Mouse (Mus musculus) kidney, postnatal 0 days (tissue): Measurements from ENCODE around the gene Wnt9a. TPM values are rescaled to one million over a fixed set of nuclear protein-coding genes. Genes with fewer than 3 reads are reported as not detected.

ENCODE experiments used
- ATAC-seq: fragments of 200-750 bp; cut with Nextera tagmentation; replicated peaks from 2 replicates; pipeline ENCODE4 v1.8.0; 2017; ENCODE audit warnings: low read depth, moderate number of reproducible peaks, moderate TSS enrichment, moderate library complexity; ENCODE audit not compliant: low FRiP score
- DNase-seq: peaks from one replicate; pipeline ENCODE4 v3.0.0-alpha.2; 2016; ENCODE audit warnings: low spot score
- H3K27ac ChIP-seq: fragments of 300-500 bp; sonication (generic); 2 replicates; pipeline ENCODE4 v1.5.1; 2014; ENCODE audit warnings: mild to moderate bottlenecking
- H3K27me3 ChIP-seq: fragments of 300-500 bp; sonication (generic); 2 replicates; pipeline ENCODE4 v1.6.1; 2014; ENCODE audit warnings: low read length, mixed read lengths; ENCODE audit not compliant: insufficient read depth
- H3K36me3 ChIP-seq: fragments of 300-500 bp; sonication (generic); 2 replicates; pipeline ENCODE4 v1.6.1; 2014; ENCODE audit warnings: low read length, mixed read lengths; ENCODE audit not compliant: insufficient read depth
- H3K4me1 ChIP-seq: fragments of 300-500 bp; sonication (generic); replicated peaks from 2 replicates; pipeline ENCODE4 v1.6.1; 2014; ENCODE audit warnings: antibody characterized with exemption, low read length, mixed read lengths; ENCODE audit not compliant: insufficient read depth
- H3K4me2 ChIP-seq: fragments of 300-500 bp; sonication (generic); 2 replicates; pipeline ENCODE4 v1.6.1; 2014; ENCODE audit warnings: mild to moderate bottlenecking, low read length, moderate library complexity, mixed read lengths
- H3K4me3 ChIP-seq: fragments of 300-500 bp; sonication (generic); replicated peaks from 2 replicates; pipeline ENCODE4 v1.5.1; 2014; ENCODE audit warnings: low read depth, low read length
- H3K9ac ChIP-seq: fragments of 300-500 bp; sonication (generic); 2 replicates; pipeline ENCODE4 v1.6.1; 2014; ENCODE audit warnings: low read depth, low read length
- H3K9me3 ChIP-seq: fragments of 300-500 bp; sonication (generic); replicated peaks from 2 replicates; pipeline ENCODE4 v1.6.1; 2016; ENCODE audit warnings: low read length, inconsistent platforms, mixed read lengths
- CTCF ChIP-seq: IDR thresholded peaks from 2 replicates; pipeline ENCODE4 v1.5.1; 2016; ENCODE audit warnings: antibody characterized with exemption, low read depth, mild to moderate bottlenecking, moderate library complexity
- WGBS: fragments of 180-500 bp; shearing (Covaris S2); extraction: QIAGEN DNeasy Blood & Tissue Kit; methylation state at CpG from one replicate; pipeline ENCODE4 v1.1.7; 2014; 5-methylcytosine and 5-hydroxymethylcytosine counted together
- polyA plus RNA-seq: library from polyadenylated mRNA; unstranded; fragments of >200 nt; fragmentation: Nextera tagmentation; extraction: Ambion mirVana; gene quantifications from 2 replicates; pipeline ENCODE4 v1.2.1, GENCODE M21; 2015

Gene Wnt9a
- polyA plus RNA-seq, 1 experiment from 2014 or later = 1.1 TPM

- 25% methylated on average over 12 of the region's 12 CpGs for WGBS
- no peak overlapping the region for H3K9ac ChIP-seq
- DNase-seq (no peak), ATAC-seq (no peak)
- H3K9me3 ChIP-seq = no peaks in the 10 kb centered on the region
- H3K27ac ChIP-seq = no peak overlapping the region
- peak overlapping the region; percentile 94; the same call in 1 of the 2 replicates for H3K4me2 ChIP-seq
- no peak for TF ChIP-seq CTCF
- H3K4me3 ChIP-seq = no peak overlapping the region
- no peaks in the 10 kb centered on the region for H3K36me3 ChIP-seq
- H3K27me3 ChIP-seq = peaks cover 13% of the 10 kb centered on the region
- peaks cover 24% of the 10 kb centered on the region for H3K4me1 ChIP-seq
Measured at GRCm38 (mm10) chr11:59308164-59308542, 1.4 kb downstream of the Wnt9a start.

GRCm38 (mm10) chr11:59308625-59309024, 1.9 kb downstream of the Wnt9a start:
- H3K4me2 ChIP-seq = 0 out of 2 replicates have a peak overlapping the region, but pooled peaks have one; percentile 11
- no peak overlapping the region for H3K27ac ChIP-seq
- no peak for DNase-seq
- peaks cover 12% of the 10 kb centered on the region for H3K27me3 ChIP-seq
- no peaks in the 10 kb centered on the region for H3K9me3 ChIP-seq
- no peak for TF ChIP-seq CTCF
- H3K4me3 ChIP-seq = no peak overlapping the region
- peaks cover 28% of the 10 kb centered on the region for H3K4me1 ChIP-seq
- ATAC-seq = no peak
- H3K36me3 ChIP-seq = no peaks in the 10 kb centered on the region
- H3K9ac ChIP-seq = no peak overlapping the region
- 49% methylated on average over 6 of the region's 6 CpGs for WGBS

DNA sequence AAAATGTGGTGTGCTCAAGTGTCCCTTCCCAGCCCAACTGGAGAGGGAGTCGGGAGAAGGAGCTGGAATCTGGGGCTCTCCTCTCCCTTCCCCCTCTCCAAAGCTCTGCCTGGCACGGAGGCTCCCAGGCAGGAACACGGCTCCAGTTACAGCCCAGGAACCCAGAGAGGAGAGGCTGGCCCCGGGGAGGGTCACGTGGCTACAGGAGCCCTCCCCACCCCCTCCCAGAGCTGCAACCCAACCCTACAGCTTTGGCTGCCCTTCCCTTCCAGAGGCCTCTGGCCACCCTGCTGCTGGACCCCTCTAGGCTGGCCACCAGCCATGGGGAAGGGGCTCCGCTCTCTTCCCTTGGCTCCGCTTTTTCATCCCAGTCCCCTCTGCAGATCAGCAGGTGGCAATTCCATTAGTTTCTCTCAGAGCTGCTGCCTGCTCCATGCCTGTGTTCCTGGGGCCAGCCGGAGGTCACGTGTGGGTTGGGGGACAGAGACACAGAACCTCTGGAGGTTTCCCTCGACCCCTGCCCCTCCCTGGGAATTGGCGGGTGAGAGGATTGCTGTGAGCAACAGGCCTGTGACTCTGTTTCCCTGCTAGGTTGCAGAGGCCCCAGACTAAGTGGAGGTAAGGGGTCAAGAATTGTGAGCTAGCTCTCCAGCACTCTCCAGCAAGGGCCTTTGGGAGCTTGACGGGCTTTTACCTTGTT, 2.5 kb downstream of the Wnt9a start:
- Histone ChIP-seq H3K27ac (no peak overlapping the region), H3K36me3 (no peaks in the 10 kb centered on the region), H3K9ac (no peak overlapping the region), H3K4me3 (no peak overlapping the region), H3K4me2 (0 out of 2 replicates have a peak overlapping the region, but pooled peaks have one; percentile 11), H3K9me3 (no peaks in the 10 kb centered on the region), H3K27me3 (peaks cover 6% of the 10 kb centered on the region), H3K4me1 (peaks cover 35% of the 10 kb centered on the region)
- WGBS = 13% methylated on average over 12 of the region's 12 CpGs
- DNase-seq (peak; percentile 90), ATAC-seq (peak; percentile 67)
- no peak for TF ChIP-seq CTCF

DNA sequence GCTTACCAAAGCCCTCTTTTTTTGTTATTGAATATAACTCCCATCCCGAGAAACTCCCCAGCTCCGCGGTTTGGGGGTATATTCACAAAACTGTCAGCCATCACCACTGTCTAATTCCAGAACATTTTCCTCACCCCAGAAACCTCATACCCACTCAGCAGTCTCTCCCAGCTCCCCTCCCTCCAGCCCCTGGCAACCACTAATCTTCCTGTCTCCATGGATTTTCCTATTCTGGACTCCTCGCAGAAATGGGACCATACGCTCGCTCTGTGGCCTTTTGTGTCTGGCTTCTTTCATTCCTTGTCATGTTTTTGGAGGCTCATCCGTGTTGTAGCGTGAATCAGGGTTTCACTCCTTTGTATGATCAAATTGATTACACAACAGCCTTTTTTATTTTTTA, 3.2 kb downstream of the Wnt9a start:
- ATAC-seq (no peak), DNase-seq (no peak)
- TF ChIP-seq CTCF = no peak
- Histone ChIP-seq H3K36me3 (no peaks in the 10 kb centered on the region), H3K9ac (no peak overlapping the region), H3K27me3 (peaks cover 6% of the 10 kb centered on the region), H3K4me3 (no peak overlapping the region), H3K9me3 (no peaks in the 10 kb centered on the region), H3K27ac (no peak overlapping the region), H3K4me1 (peaks cover 35% of the 10 kb centered on the region), H3K4me2 (no peak overlapping the region)
- 71% methylated on average over 8 of the region's 8 CpGs for WGBS

DNA sequence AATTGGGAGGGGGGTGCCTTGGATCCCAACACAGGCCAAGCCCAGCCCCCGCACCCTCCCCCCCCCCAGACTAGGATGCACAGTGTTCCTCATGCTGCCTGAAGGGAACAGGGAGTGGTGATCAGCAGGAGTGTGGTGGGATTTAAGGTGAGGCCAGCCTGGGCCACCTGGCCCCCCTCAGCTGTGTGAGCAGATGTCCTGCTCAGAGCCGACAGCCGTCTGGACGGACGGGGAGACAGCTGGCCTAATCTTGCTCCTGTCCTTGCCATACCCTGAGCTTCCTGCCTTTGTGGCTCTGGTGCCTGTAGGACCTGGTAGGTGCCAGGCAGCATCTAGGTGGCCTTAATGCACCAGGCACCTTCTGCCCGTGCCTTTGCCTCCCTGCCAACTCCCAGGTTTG, 5.3 kb downstream of the Wnt9a start:
- no peak for TF ChIP-seq CTCF
- no peak overlapping the region for H3K4me3 ChIP-seq
- H3K4me1 ChIP-seq = peaks cover 35% of the 10 kb centered on the region
- H3K9ac ChIP-seq = no peak overlapping the region
- peaks cover 6% of the 10 kb centered on the region; the same call in 1 of the 2 replicates for H3K27me3 ChIP-seq
- no peak overlapping the region for H3K4me2 ChIP-seq
- 55% methylated on average over 6 of the region's 6 CpGs for WGBS
- no peaks in the 10 kb centered on the region for H3K36me3 ChIP-seq
- DNase-seq = no peak
- H3K27ac ChIP-seq = no peak overlapping the region
- H3K9me3 ChIP-seq = no peaks in the 10 kb centered on the region
- ATAC-seq = no peak

- Histone ChIP-seq H3K4me2 (no peak overlapping the region), H3K27me3 (peaks cover 3% of the 10 kb centered on the region; the same call in 1 of the 2 replicates), H3K9ac (no peak overlapping the region), H3K4me1 (peaks cover 35% of the 10 kb centered on the region), H3K36me3 (no peaks in the 10 kb centered on the region), H3K4me3 (no peak overlapping the region), H3K9me3 (no peaks in the 10 kb centered on the region), H3K27ac (no peak overlapping the region)
- TF ChIP-seq CTCF = no peak
- no peak for DNase-seq
- 41% methylated on average over 8 of the region's 8 CpGs for WGBS
- no peak for ATAC-seq
Measured at GRCm38 (mm10) chr11:59312501-59312900, 5.8 kb downstream of the Wnt9a start.
